Mouse (Mus musculus) heart, adult 2 months (tissue): Measurements from ENCODE around the gene Zfp704.

Experiments
- CTCF ChIP-seq: fragments of 200-600 bp; IDR thresholded peaks from 2 replicates; pipeline ENCODE4 v1.8.1; 2022; ENCODE audit warnings: antibody characterized with exemption, mild to moderate bottlenecking, moderate library complexity
- POLR2A ChIP-seq: fragments of 200-500 bp; IDR thresholded peaks from 2 replicates; pipeline ENCODE4 v1.6.1; 2011; ENCODE audit warnings: mild to moderate bottlenecking, low read depth, low read length, control low read depth; ENCODE audit not compliant: insufficient read depth

DNA sequence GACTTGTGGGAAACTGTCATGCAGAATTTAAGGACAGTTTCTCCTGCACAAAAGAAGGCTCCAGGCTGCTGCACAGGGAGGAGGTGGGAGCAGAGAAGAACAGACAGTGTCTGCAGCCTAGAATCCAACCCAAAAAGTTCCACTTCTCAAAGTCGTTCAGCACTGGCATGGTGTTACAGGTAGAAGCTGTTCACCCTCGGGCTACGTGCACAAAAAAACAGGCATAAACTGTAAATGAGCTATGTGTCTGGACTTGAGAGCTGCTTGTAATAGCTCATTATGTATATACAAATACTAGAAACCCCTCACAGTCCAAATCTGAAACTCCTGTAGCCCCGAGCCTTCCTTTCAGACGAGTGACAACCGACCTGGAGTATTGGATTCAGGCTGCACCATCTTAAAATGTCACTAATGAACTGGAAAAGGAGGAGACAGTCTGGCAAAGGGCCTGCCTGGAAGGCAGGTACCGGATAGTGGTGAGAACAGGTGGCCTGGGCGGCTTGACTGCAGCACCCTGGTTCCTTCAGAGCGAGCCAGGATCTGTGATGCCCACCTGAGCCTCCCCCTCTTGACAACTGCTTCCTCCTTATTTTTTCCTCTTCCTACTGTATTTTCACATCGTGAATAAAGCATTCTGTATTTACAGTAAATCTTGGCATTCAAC, 41.2 kb downstream of the Zfp704 start:
- TF ChIP-seq POLR2A (no peak), CTCF (no peak)
